Mouse (Mus musculus) heart, postnatal 0 days (tissue): ENCODE measurements around the gene Araf. TPM values are rescaled to one million over a fixed set of nuclear protein-coding genes. Genes with fewer than 3 reads are reported as not detected.

Source experiments
- ATAC-seq: fragments of 200-750 bp; cut with Nextera tagmentation; 2 replicates; pipeline ENCODE4 v1.8.0; 2017; ENCODE audit warnings: low read depth, moderate number of reproducible peaks, moderate library complexity; ENCODE audit not compliant: insufficient read depth
- DNase-seq: peaks from one replicate; pipeline ENCODE4 v3.0.0-alpha.2; 2016; ENCODE audit warnings: low spot score
- H3K27ac ChIP-seq: fragments of 300-500 bp; sonication (generic); 2 replicates; pipeline ENCODE4 v1.5.1; 2014; ENCODE audit warnings: low read depth, mild to moderate bottlenecking
- H3K27me3 ChIP-seq: fragments of 300-500 bp; sonication (generic); 2 replicates; pipeline ENCODE4 v1.6.1; 2014; ENCODE audit warnings: low read length, mixed read lengths; ENCODE audit not compliant: control insufficient read depth, insufficient read depth
- H3K36me3 ChIP-seq: fragments of 300-500 bp; sonication (generic); replicated peaks from 2 replicates; pipeline ENCODE4 v1.6.1; 2014; ENCODE audit warnings: low read length, mixed read lengths; ENCODE audit not compliant: control insufficient read depth, insufficient read depth
- H3K4me1 ChIP-seq: fragments of 300-500 bp; sonication (generic); 2 replicates; pipeline ENCODE4 v1.6.1; 2014; ENCODE audit warnings: antibody characterized with exemption; ENCODE audit not compliant: control insufficient read depth, insufficient read depth
- H3K4me2 ChIP-seq: fragments of 300-500 bp; sonication (generic); 2 replicates; pipeline ENCODE4 v1.6.1; 2014; ENCODE audit warnings: low read depth, mild to moderate bottlenecking, low read length, moderate library complexity
- H3K4me3 ChIP-seq: fragments of 300-500 bp; sonication (generic); 2 replicates; pipeline ENCODE4 v1.5.1; 2014; ENCODE audit warnings: low read depth, low read length
- H3K9ac ChIP-seq: fragments of 300-500 bp; sonication (generic); replicated peaks from 2 replicates; pipeline ENCODE4 v1.6.1; 2014; ENCODE audit warnings: low read depth, low read length, mixed read lengths
- H3K9me3 ChIP-seq: fragments of 300-500 bp; sonication (generic); replicated peaks from 2 replicates; pipeline ENCODE4 v1.6.1; 2016; ENCODE audit warnings: low read length; ENCODE audit not compliant: control insufficient read depth
- CTCF ChIP-seq: IDR thresholded peaks from 2 replicates; pipeline ENCODE4 v1.5.1; 2016; ENCODE audit warnings: antibody characterized with exemption, control low read depth, low read depth
- EP300 ChIP-seq: IDR thresholded peaks from 2 replicates; pipeline ENCODE4 v1.6.1; 2016; ENCODE audit warnings: antibody characterized with exemption, low read depth
- whole genome bisulfite sequencing: fragments of 180-500 bp; shearing (Covaris S2); extraction: QIAGEN DNeasy Blood & Tissue Kit; methylation state at CpG from one replicate; pipeline ENCODE4 v1.1.7; 2014; 5-methylcytosine and 5-hydroxymethylcytosine counted together
- polyA plus RNA-seq: library from polyadenylated mRNA; unstranded; fragments of >200 nt; fragmentation: Nextera tagmentation; extraction: Ambion mirVana; gene quantifications from 2 replicates; pipeline ENCODE4 v1.2.1, GENCODE M21; 2015
- total RNA-seq: library from RNA; depleted of rRNA; stranded (reverse); fragments of >200 nt; gene quantifications from 2 replicates; pipeline ENCODE4 v1.2.3, GENCODE M21; 2014; ENCODE audit warnings: low replicate concordance; rRNA removed

The Araf gene
- 147 and 163 TPM in 2 replicates for total RNA-seq
- polyA plus RNA-seq: 88.7 and 89.5 TPM in 2 replicates

GRCm38 (mm10) chrX:20797681-20798080 lies at the start of gene Araf:
Gene Araf, plus strand, starts transcription at chrX:20797814.
- TF ChIP-seq CTCF (no peak), EP300 (no peak)
- WGBS: 6% methylated on average over 4 of the region's 7 CpGs
- DNase-seq (no peak), ATAC-seq (0 out of 2 replicates have a peak, but pooled peaks have one; percentile 16)
- Histone ChIP-seq H3K4me1 (no peaks in the 10 kb centered on the region), H3K4me2 (peak within 1 kb of the TSS; percentile 62), H3K9me3 (no peaks in the 10 kb centered on the region), H3K36me3 (no peaks in the 10 kb centered on the region), H3K27me3 (no peaks in the 10 kb centered on the region), H3K9ac (peak within 1 kb of the TSS; percentile 50), H3K27ac (peak within 1 kb of the TSS; percentile 64), H3K4me3 (peak within 1 kb of the TSS; percentile 45)

- Histone ChIP-seq H3K4me3 (no peak overlapping the region), H3K4me1 (no peaks in the 10 kb centered on the region), H3K36me3 (no peaks in the 10 kb centered on the region), H3K4me2 (no peak overlapping the region), H3K27me3 (no peaks in the 10 kb centered on the region), H3K27ac (no peak overlapping the region), H3K9me3 (no peaks in the 10 kb centered on the region), H3K9ac (no peak overlapping the region)
- ATAC-seq (no peak), DNase-seq (no peak)
- no peak for TF ChIP-seq EP300
- TF ChIP-seq CTCF: no peak
- 81% methylated on average over 2 of the region's 2 CpGs for WGBS
Measured at GRCm38 (mm10) chrX:20748829-20749228, 48.8 kb upstream of the Araf start.

- WGBS: 68% methylated on average over 4 of the region's 4 CpGs
- H3K4me3 ChIP-seq: no peak overlapping the region
- DNase-seq: no peak
- no peaks in the 10 kb centered on the region for H3K9me3 ChIP-seq
- no peak overlapping the region for H3K4me2 ChIP-seq
- H3K36me3 ChIP-seq: no peaks in the 10 kb centered on the region
- TF ChIP-seq CTCF (no peak), EP300 (no peak)
- H3K27ac ChIP-seq: no peak overlapping the region
- no peak overlapping the region for H3K9ac ChIP-seq
- no peaks in the 10 kb centered on the region for H3K27me3 ChIP-seq
- no peak for ATAC-seq
- H3K4me1 ChIP-seq: no peaks in the 10 kb centered on the region
Measured at GRCm38 (mm10) chrX:20761201-20761600, 36.4 kb upstream of the Araf start.

- WGBS: 5% methylated on average over 1 of the region's 1 CpGs
- Histone ChIP-seq H3K4me1 (no peaks in the 10 kb centered on the region), H3K27me3 (no peaks in the 10 kb centered on the region), H3K4me2 (no peak overlapping the region), H3K9ac (no peak overlapping the region), H3K9me3 (no peaks in the 10 kb centered on the region), H3K4me3 (no peak overlapping the region), H3K27ac (no peak overlapping the region), H3K36me3 (no peaks in the 10 kb centered on the region)
- DNase-seq (peak; percentile 43), ATAC-seq (peak; percentile 58)
- TF ChIP-seq EP300 (no peak), CTCF (peak; percentile 76)
Measured at GRCm38 (mm10) chrX:20770697-20771381, 26.8 kb upstream of the Araf start.

- no peak overlapping the region for H3K27ac ChIP-seq
- no peak overlapping the region for H3K9ac ChIP-seq
- H3K4me3 ChIP-seq: no peak overlapping the region
- no peaks in the 10 kb centered on the region for H3K9me3 ChIP-seq
- H3K4me1 ChIP-seq: no peaks in the 10 kb centered on the region
- no peak overlapping the region for H3K4me2 ChIP-seq
- no peaks in the 10 kb centered on the region for H3K27me3 ChIP-seq
- ATAC-seq: no peak
- H3K36me3 ChIP-seq: no peaks in the 10 kb centered on the region
- no peak for TF ChIP-seq CTCF
- TF ChIP-seq EP300: no peak
- DNase-seq: no peak
- WGBS: 44% methylated on average over 2 of the region's 2 CpGs
Measured at GRCm38 (mm10) chrX:20771666-20772065, 25.9 kb upstream of the Araf start.
